Mouse (Mus musculus) cerebellum, postnatal 36 days (tissue): Measurements from ENCODE around the gene Hipk3.

Experiments used
- DNase-seq, 2 experiments: peaks; one replicate each; pipeline ENCODE4 v3.0.0; 2021 to 2022; ENCODE audit warnings: mixed read lengths in 2 of 2

Hipk3 gene

DNA sequence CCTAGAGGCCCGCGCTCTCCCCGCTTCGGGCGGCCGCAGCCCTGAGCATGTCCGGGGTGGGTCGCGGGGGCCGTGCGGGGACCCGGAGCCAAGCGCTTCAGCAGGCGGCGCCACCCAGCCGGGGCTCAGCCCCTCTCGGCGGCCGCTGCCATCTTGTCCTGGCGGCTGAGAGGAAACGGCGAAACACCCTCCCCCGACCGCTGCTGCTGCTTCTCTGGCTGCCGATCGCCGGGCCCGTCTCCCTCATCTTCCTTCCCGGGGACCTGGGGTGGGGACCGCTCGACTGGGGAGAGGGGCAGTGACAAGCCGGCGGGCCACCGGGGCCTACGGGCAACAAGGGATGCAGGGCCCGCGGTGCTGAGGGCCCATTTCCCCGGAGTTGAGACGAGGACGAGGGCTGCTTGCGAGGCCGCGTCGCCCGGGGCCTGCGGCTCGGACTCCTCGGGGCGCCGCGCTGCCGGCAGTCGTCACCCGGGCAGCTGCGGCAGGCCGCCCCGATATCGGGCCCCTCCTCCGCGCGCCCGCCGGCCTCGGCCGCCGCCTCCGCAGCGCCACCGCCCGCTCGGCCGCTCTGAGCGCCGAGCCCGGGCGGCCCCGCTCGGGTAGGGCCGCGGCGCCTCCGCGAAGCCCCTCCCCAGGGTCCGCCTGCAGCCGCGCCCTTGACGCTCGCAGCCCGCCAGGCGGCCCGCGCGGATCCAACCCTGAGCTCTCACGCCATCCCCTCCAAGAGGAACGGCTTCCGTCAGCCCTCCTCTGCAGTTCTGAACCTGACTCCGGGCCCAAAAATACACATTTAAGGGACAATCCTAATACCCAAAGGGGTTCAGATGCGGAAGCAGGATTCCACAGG is at the start of gene Hipk3:
Gene Hipk3 (minus strand): TSS at position 496 of the 850 bp plus-strand sequence.
- peak; percentile 78 to 83 for DNase-seq

DNA sequence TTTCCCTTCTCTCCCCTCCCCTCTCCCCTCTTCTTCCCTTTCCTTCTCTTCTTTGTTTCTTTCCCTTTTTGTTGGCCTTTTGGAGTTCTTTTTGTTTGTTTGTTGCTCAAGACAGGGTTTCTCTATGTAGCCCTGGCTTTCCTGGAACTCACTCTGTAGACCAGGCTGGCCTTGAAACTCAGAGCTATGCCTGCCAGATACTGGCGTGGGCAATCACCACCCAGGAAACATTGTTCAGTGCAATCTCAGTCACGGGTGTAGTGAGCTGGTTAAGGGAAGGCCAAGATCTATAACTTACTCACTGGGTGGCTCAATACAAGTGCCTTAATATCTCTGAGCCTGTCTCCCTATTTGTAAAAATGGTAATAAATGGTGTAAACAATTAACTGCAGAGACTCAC is 46.0 kb upstream of the Hipk3 start:
- DNase-seq = no peak

DNA sequence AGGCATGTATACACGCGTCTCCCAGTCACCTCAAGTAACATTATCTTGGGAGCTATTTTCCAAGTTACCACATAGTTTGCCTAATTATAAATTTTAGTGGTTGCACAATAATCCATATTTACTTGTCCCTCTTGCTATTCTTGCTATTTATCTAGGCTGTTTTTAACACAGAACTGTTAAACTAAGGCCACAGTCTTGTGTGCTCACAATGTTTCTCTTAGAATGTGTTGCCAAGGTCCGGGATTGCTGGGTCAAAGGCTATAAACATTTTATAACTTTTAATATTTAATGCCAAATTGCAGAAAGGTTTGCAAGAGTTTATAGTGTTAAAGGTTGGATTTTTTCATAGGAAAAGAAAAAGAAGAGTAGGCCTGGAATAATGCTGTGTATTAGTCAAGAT is 40.5 kb upstream of the Hipk3 start:
- no peak for DNase-seq

DNA sequence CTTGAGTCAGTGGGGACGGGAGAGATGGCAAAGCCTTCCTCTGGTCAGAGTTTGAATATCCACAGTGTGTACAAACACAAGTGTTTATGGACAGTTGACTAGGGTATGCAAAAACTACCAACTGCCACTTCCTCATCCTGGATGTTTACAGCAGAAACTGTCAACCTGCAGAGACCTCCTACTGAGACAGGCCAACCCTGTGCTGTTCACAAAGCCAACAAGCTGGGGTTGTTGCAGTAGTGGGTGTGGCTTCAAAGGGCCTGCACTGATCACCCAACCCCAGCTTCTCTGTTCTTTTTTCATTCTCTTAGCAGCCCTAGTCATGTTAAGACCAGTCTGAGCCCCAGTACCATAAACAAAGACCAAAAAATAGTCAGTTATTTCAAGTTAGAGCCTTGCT is 38.3 kb upstream of the Hipk3 start:
- no peak for DNase-seq

DNA sequence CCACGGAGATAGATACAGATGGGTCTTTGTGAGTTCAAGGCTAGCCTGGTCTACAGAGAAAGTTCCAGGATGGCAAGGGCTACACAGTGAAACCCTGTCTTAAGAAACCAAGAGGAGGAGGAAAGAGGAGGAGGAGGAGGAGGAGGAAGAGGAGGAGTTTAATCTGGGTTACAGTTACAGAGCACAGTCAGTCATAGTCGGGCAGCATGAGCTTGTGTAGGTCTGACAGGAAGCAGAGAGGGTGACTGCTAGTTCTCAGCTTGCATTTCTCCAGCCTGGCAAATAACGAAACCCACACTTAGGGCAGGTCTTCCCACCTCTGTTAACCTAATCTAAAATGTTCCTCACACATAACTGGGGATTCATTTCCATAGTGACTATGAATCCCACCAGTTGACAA is 32.3 kb upstream of the Hipk3 start:
- DNase-seq = no peak

DNA sequence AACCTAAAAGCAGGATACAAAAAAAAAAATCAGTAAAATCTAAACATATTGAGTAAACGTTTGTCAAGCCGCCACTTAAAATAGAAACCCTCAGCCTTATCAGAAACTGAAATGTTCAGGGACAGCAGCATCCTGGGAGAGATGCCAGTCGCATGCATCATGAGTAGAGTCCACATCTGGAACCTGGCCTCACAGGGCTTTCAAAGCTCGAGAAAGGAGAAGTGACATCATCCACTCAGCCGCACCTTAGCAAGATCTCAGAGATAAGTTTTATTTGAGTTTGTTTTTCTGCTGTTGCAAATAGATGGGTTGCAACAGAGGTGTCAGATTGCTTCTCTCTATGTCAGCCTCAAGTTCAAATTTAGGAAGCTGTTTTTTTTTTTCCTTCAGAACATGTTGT is 31.3 kb upstream of the Hipk3 start:
- DNase-seq = no peak

DNA sequence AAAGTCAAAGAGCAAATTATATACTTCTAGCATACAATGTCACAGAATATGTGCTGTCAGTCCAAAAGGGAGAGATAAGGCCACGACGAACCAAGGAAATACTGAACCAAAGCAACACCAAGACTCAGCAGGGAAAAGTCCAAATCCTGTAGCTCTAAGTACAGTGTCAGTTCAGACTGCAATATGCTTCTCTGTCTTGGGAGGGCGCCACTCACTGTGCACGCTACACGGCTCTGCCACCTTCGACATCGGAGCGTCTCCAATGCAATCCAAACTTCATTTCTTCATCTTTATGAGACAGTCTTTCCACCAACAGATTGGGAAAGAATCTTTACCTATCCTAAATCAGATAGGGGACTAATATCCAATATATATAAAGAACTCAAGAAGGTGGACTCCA is 17.4 kb upstream of the Hipk3 start:
- DNase-seq = no peak

DNA sequence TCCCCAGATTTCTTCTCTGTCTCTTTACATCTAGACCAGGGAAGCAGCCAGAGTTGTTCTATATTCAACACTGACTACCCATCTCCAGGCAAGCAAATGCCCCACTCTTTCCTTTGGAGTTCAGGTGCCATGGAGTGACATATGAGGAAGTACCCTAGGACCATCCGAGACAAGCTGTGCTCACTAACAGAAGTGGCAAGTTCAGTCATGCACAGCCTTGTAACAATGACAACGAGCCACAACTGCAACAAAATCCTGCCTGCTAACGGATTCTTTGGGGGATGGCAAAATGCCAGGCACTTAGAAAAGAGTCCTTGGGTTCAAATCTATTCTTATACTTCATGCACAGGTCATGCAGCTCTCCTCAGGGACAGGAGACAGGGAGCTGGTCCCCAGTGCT is 8.1 kb upstream of the Hipk3 start:
- DNase-seq = no peak

DNA sequence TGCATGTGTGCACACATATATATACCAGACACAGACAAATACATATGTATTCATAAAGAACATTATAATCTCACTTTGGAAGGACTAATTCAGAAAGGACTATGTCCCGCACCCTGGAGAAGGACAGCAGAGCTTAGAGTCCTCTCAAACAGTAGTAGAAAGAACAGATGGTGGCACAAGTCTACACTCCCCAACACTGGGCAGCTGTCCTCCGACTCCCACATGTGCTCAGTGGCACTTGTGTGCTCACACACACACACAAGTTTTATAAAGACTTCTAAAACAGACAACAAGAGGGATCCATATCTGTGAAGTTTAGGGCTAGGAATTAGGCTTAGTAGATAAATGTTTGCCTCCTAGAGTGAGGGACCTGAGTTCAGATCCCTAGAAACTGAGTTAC is 6.8 kb upstream of the Hipk3 start:
- no peak for DNase-seq

DNA sequence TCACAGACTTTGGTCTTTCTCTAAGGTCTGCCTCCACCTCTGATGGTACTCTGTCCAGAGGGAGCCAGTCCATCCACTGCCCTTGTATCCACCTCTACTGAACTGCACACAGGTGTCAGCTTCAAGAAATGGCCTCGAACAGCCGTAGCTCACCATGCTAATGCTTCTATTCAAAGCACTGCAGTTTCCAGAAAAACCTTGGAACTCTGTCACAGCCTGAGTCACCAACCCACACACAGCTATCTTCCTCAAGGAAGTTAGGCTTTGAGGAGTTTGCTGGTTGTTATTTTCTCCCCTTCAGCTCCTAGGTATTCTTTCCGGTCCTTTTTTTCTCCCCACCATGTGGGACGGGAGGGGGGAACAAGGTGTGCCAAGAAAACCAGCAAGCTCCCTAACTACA is 3.5 kb upstream of the Hipk3 start:
- DNase-seq = no peak

DNA sequence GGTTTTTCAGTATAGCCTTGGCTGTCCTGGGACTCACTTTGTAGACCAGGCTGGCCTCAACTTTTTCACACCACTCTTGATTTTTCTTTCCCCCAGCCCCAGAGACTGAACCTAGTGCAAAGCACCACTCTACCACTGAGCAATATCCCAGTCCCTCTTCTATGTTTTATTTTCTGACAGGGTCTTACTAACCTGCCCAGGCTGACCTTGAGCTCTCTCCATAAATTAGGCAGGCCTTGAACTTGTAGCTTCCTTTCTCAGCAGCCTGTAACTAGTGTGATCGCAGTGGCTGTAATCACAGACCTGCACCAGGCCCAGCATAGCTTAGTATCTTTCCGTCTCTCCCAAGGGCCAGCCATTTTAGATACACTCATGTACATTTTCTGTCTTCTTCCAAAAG is 3.0 kb upstream of the Hipk3 start:
- DNase-seq = no peak

DNA sequence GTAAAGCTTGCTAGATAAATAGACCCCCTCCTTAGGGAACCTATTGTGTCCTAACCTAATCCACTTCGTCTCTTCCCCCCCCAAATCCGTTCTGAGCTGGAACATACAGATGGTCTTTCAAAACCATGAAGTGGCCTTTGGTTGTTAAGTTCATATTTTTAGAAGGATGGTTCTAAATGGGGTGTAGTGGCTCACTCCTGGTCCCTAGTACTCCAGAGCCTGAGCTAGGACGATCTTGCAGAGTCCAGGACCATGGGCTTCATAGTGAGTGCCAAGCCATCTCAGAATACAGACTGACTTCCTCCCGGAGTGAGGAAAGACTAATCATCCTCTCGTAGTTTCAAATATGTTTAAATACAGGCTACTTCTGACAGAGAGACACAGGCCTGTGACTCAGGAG is 2.0 kb upstream of the Hipk3 start:
- DNase-seq = no peak

DNA sequence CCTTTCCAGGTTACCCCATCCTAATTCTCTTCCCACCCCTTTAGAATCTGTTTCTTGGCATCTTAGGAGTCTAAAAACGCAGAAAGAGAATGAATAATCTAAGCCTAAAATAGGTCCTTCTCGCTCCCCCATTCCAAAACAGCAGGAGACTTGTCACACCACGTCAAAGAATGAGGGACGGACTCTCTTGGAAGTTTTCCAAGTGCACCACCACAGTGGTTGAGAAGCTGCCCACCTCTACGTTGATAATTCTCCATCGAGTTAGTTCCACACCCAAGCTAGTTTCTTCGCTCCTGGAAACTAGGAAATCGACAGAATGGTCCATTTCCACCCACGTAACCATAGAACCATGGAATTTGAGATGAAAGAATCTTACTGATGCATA is 547 bp upstream of the Hipk3 start:
- DNase-seq = peak in 1 of 2 experiments; percentile 23

DNA sequence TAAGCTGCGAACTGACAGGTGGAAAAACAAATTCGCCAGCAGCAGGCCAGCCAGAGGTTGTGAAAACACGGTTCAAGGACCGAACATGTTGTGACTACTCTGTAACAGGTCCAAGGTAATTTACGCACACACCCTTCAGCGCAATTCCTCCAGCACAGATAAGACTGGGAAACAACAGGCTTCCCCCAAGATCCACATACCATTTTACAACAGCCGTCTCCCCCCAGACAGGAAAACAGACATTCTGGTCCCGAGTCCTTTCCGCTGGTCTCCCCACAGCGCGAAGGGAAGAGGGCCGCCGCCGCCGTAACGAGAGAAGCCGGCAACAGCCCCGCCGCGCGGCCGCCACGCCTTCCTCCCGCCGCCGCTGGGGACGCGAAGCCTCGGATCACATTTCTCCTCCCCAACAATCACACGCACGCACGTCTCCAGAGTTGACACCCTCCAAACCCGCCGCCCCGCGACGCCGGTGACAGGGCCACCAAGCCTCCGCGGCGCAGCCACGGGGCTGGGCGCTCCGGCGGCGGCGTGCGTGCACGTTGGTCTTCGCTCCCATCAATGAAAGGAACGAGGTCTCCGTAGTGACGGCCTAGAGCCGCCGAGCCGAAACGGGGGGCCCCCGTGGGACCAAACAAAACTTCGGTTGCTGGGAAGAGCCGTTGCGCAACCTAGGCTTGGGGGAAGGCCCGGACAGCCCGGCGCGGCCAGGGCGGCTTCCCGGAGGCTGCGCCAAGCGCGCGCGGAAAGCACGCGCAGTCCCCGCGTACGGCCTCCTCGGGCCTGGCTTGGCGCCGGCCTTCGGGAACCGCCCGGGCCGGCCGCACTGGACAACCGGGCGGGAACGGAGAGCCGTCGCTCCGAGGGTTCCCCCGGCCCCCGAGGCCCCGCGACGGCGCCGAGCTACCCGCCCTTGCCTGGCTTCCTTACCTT is 960 bp downstream of the Hipk3 start:
- DNase-seq = peak; percentile 79 to 82

DNA sequence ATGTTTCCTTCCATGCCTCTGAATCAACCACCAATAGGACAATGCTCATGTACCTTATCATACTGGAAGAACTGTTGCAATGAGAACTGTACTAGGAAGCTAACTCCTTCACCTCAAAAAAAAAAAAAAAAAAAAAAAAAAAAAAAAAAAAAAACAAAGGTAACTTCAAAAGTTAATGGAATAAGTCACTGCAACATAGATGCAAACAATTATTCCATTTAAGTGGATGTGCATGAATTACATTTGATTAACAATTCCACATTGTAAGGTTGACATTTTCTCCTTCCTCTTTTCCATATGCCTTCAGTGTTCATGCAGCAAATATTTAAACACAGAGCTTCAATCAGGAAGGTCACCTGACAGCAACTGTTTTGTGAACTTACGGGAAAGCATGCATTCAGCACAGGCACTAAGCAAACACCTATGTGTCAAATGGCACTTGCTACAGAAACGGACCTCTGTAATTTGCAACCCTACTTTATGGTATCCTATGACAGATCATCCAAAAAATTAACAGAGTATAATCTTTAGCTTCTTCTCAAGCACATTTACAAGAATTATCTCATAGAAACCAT is 2.9 kb downstream of the Hipk3 start:
- no peak for DNase-seq

DNA sequence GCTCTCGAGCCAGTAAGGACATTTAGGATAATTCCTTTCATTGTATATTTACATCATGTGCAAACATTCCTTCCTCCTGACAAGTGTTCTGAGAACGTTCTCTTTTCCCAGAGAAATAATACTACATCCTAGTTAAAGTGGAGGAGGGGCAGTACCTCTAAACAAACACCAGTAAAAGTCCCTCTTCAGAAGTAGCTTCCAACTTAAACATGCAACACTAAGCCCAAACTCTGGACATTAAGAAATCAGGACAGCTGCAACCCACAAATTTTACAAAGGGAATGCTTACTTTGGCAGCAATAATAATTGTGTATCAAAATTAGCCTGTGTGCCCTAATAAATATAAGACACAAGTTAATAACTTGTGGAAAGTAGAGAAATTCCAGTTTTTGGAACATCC is 3.5 kb downstream of the Hipk3 start:
- no peak for DNase-seq

DNA sequence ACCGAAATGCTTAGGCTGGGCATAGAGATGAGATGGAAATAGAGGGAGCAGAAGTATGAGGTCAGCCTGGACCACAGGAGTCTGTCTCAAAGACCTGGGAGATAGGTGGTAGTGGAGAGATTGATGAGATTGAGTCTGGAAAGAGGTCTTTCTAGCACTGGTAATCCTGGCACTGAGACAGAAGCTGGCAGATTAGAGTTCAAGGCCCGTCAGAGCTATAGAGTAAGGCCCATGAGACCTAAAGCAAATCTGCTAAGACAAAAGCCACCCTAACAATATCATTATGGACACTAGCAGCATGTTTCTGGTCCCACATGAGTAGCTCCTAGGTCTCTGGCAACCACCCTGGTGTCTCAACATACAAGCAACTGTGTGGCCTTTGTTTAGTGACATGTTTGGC is 4.4 kb downstream of the Hipk3 start:
- no peak for DNase-seq

DNA sequence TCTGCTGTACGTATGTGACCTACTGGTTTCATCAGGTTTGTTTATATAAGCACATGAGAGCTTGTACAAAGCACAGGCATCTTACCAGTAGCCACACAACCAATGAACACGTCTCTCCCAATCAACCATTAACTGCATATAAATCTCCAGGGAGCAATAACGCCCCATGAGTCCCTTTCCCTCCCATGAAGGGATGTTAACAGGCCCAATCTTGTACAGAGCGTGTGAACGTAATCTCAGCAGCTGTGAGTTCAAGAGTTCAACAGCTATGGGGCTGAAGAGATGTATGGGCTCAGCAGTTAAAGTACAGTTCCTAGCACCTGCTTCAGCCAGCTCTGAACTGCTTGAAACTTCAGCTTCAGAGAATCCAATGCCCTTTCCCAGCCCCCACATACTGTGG is 9.8 kb downstream of the Hipk3 start:
- no peak for DNase-seq

DNA sequence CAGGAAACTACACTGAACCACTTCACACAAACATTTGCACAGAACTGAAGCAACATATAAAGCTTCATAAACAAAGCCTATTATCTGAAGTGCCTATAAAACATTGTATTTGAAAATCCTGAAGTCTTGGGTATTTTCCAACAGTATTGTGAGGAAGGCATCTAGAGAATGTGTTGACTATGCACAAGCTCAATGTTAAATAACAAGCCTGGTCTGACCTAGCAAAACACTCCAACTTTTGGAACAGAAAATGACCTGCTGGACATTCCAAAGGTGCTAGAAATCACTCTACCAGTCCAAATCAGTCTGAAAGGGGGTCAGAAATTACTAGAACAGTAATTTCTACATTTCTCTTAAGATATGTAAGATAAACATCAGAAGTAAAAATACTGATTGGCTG is 12.1 kb downstream of the Hipk3 start:
- DNase-seq = no peak

DNA sequence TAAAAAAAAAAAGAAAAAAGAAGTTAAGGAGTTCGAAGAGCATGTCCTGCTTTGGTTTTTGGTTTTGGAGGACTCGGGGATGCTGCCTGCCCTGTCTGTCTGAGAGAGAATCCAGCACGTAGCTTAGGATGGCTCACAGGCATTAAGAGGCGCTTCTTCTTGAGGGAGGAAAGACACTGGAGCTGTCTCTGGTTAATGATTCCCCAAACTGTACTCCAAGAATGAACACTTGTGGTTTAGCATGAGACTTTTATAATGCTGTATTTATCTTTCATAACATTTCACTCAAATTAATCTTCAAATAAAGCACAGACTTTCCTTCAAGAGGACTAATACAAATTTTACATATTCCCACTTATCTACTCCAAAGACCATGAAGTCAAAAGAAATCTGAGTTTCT is 15.2 kb downstream of the Hipk3 start:
- no peak for DNase-seq

DNA sequence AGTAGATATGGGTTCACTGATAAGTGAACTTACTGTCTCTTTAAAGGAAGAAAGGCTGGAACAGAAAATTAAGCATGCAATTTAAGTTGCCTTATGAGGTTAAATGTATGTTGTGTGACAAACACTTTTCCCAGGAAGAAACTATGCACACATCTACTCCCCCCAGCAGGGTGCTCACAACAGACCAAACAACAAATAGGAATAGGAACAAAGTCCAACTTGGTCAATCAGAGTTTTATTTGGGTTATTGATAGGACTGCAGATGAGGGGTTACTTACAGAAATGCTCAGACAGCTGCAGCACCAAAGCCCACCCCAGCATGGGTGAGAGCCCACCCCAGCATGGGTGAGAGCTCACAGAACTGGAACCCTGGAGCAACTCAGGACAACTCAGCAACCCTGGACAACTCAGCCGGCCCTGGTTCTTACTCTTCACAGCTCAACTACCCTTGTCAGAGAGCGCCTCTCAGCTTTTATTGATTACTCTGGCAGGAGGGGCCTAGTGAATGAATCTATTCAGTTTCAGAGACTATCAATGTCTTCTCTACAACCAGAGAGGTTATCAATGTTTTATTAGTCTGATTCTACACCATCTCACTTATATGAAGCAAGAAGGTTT is 16.7 kb downstream of the Hipk3 start:
- no peak for DNase-seq

DNA sequence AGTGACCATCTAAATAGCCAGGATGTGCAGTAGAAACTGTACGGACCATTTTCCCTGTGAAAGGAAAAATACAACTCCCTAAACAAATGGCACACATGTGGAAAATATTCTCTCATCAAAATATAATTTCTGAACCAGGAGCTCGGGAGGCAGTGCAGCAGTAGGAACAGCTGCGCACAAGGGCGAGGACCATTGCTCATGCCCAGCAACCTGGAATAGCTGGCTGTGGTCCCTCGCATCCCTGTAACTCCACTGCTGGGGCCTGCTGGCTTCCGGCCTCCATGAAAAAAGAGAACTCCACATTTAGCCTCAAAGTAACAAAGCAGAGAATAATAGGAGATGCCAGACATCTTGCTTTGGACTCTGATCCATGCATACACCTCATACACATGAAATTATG is 22.2 kb downstream of the Hipk3 start:
- no peak for DNase-seq

DNA sequence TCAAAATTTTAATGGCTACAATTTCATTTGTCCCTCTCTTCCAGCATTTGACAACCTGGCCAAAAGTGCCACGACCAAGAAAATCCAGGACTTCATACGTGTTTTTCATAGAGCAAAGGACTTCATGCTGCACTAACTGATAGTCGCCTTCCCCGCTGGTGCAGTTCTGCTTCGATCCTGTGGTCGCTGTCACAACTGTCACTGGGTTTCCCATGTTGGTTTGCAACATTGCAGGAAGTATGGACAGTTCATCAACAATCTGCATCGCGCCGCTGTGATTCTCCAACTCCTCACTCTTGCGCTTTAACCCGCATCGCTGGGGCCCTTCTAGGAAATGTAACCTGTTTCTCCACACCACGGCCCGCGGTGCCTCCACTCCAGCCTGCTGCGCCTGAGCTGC is 23.1 kb downstream of the Hipk3 start:
- no peak for DNase-seq
